Mouse (Mus musculus): Measurements from ENCODE around the gene Tectb. TPM values are rescaled to one million over a fixed set of nuclear protein-coding genes. Genes with fewer than 3 reads are reported as not detected.
A peak's percentile ranks its signal among the peaks of the same experiment; 100 is the strongest.

Tectb gene
- total RNA-seq, 2 experiments from 2014 or later: not detected

- intact Hi-C loops (cut with DNase I): no loop called here
- peak in 1 of 2 experiments; percentile 87 for DNase-seq (ENCODE audit: low spot score in 2 of 2)
These were observed 56.0 kb downstream of the Tectb start for GRCm38 (mm10) chr19:55236564-55236963.

- DNase-seq (ENCODE audit: low spot score in 2 of 2): no peak
- intact Hi-C loops (cut with DNase I): no loop called here
These were observed 59.4 kb downstream of the Tectb start for GRCm38 (mm10) chr19:55239766-55240426.

- no peak for DNase-seq (ENCODE audit: low spot score in 2 of 2)
- intact Hi-C loops (cut with DNase I): no loop called here
These were observed 60.7 kb downstream of the Tectb start, which contains the start of gene Gucy2g for GRCm38 (mm10) chr19:55241186-55241645. Gene Gucy2g (minus strand): TSS chr19:55241236.

- intact Hi-C loops (cut with DNase I): no loop called here
- peak; percentile 38 to 84 for DNase-seq (ENCODE audit: low spot score in 2 of 2)
These were observed 64.3 kb downstream of the Tectb start for GRCm38 (mm10) chr19:55244791-55245231.

Small RNAs within 50 kb of the gene (microRNA-seq; reads per million reads assigned to microRNA genes)
- gene Mir6715: 2.4 to 4.2 reads per million in 2 experiments

Other genes starting within 250 kb of the Tectb start
- 10 to 100 TPM; 47.2 to 52.6 TPM for gene Gpam, start 53.5 kb upstream of the Tectb start, total RNA-seq (2021)
- gene Gucy2g, start 60.5 kb downstream of the Tectb start, total RNA-seq (2021): 1 to 10 TPM; 2.8 to 3.2 TPM
- 10 to 100 TPM; 42.9 to 47.9 TPM for gene Acsl5, start 71.2 kb downstream of the Tectb start, total RNA-seq (2021)
- 10 to 100 TPM; 28.4 to 30.7 TPM for gene Zdhhc6, start 135.3 kb downstream of the Tectb start, total RNA-seq (2021)
- gene Vti1a, start 135.6 kb downstream of the Tectb start, total RNA-seq (2021): 10 to 100 TPM; 61.6 to 63.4 TPM

Data from left cerebral cortex, postnatal 25 days (tissue).